Mouse (Mus musculus) ovary, postnatal 10 days (tissue): ENCODE measurements around the gene Zfp366.

ENCODE experiments used
- DNase-seq: peaks from one replicate; pipeline ENCODE4 v3.0.0; 2022; ENCODE audit warnings: low spot score

Zfp366 gene

DNA sequence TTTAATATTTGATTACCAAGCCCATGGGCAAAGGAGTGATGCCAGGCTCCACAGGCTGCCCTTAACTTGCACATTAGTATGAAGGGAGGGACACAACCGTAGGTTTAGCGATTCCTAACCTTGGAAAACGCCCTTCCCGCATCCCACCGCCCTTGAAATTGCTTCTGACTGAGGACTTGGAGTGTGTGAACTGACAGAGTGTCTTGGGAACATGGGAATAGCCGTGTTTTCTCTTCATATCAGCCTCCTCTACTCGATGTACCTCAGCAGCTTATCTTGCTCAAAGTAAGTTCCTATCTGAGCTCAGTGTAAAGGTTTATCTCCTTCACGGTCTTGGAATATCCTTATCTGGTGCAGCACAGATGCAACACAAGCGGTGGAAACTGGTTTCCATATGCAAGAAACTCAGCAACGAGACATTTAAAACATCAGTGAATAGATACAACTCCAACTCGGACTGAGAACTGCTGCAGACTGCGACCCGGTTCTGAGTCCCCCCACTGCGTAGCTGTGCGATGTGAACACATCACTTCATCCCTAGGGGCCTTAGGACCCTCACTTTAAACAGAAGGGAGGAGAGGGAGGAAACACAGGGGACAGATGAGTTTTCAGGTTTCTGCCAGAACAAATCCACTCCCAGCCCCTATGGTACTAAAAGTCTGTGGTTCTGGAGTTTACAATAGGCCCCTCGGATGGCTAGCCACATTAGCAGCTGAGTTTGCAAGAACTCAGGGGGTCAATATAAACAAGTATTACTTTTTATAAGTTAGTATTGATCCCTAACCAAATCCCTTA lies 43.0 kb downstream of the Zfp366 start:
- DNase-seq = no peak

DNA sequence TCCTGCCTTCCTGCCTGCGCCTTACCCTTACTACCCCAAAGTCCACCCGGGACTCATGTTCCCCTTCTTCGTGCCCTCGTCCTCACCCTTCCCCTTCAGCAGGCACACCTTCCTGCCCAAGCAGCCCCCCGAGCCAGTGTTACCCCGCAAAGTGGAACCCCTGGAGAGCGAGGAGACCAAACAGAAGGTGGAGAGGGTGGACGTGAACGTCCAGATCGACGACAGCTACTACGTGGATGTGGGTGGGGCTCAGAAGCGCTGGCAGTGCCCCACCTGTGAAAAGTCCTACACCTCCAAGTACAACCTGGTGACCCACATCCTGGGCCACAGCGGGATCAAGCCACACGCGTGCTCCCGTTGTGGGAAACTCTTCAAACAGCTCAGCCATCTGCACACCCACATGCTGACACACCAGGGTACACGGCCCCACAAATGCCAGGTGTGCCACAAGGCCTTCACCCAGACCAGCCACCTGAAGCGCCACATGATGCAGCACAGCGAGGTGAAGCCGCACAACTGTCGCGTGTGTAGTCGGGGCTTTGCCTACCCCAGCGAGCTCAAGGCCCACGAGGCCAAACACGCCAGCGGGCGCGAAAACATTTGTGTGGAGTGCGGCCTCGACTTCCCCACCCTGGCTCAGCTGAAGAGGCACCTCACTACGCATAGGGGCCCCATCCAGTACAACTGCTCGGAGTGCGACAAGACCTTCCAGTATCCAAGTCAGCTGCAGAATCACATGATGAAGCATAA lies 44.4 kb downstream of the Zfp366 start:
- DNase-seq = no peak

GRCm38 (mm10) chr13:99229641-99230494 lies 45.2 kb downstream of the Zfp366 start:
- DNase-seq = no peak

GRCm38 (mm10) chr13:99230495-99230868 lies 45.9 kb downstream of the Zfp366 start:
- no peak for DNase-seq

GRCm38 (mm10) chr13:99233333-99233732 lies 48.7 kb downstream of the Zfp366 start:
- DNase-seq = no peak

DNA sequence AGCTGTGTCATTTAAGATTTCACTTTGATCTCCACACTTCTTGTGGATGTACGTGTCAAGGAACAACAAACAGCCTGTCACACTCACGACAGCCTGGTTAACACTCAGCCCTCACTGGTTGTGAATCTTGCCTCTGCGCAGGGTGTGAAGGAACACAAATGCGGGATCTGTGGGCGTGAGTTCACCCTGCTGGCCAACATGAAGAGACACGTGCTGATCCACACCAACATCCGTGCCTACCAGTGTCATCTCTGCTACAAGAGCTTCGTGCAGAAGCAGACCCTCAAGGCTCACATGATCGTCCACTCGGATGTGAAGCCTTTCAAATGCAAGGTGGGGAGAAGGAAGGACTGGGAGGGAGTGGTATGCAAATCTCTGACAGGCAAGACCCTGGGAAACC lies 49.3 kb downstream of the Zfp366 start:
- DNase-seq = no peak

DNA sequence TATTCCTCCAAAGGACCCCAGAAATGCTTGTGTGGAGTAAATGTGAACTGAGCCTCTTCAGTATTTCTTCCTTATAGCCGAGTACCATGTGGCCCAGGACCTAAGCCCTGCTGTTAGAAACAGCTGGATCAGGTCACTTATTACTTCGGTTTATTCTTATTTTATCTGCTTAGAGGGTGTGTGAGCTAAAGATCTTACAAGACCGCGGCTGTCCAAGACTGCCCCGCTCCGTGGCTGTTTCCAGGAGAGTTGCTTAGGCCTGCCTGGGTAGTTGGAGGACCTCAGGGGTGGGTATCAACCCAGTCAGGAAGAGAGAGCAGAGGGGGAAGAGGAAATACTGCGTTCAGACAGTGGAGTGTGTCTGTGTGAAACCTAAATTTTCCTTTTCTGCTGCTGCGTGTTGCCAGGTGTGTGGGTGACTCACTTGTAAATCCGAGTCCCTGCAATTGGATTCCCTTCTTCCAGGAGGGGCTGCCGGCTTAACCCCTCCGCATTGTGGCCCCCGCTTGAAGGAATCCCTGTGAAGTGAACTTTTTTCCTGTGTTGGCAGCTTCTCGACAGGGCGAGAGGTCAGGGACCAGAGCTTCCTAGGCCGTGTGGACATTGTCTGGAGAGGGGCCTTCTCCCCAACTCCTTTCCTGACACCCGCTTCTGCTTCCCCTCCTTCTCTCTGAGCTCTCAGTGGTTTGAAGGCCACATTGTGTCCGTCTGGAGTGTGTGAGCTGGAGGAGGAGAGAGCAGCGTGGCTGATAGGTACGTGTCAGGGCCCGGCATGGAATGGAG lies 51.0 kb downstream of the Zfp366 start:
- no peak for DNase-seq

- DNase-seq = no peak
Observed at GRCm38 (mm10) chr13:99236222-99236621, 51.6 kb downstream of the Zfp366 start.

- no peak for DNase-seq
Observed at GRCm38 (mm10) chr13:99237122-99237521, 52.5 kb downstream of the Zfp366 start.

GRCm38 (mm10) chr13:99237841-99238216 lies 53.2 kb downstream of the Zfp366 start:
- no peak for DNase-seq

GRCm38 (mm10) chr13:99238217-99239160 lies 53.9 kb downstream of the Zfp366 start:
- no peak for DNase-seq

DNA sequence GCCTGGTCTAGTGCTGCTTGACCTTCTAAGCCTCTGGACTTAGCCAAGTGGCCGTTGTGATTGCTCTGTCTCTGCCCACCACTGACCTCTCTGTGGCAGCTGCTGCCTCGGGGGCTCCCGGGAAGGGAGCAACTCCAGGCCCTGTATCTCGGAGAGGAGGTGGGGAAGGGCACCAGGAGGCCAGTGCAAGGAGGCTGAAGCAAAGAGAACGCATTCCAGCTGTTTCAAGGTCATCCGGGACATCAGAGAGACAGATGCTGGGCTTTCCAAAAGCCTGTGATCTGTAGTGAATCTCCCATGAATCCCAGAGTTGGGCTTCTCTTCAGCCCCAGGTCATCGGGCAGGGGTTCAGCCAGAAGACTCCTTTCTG lies 54.5 kb downstream of the Zfp366 start:
- no peak for DNase-seq

DNA sequence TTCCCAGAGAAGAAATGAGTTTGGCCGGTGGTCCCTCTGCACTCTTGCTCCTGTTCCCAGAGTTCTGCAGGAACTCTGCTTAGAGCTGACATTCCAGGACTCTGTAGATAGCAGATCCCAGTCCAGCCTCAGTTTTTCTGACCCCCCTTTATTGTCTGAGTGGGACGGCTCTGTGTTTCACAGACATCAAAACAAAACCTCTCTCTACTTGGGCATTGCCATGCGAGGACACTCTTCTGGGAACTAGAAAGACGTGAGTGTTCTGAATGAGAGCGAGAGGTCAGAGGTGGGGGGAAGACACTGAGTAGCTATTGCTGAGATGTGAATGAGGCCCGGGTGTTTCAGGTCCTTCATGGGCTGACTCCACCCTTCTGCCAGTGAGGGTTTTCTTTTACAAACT lies 55.1 kb downstream of the Zfp366 start:
- DNase-seq = no peak

GRCm38 (mm10) chr13:99241984-99242383 lies 57.4 kb downstream of the Zfp366 start:
- no peak for DNase-seq

DNA sequence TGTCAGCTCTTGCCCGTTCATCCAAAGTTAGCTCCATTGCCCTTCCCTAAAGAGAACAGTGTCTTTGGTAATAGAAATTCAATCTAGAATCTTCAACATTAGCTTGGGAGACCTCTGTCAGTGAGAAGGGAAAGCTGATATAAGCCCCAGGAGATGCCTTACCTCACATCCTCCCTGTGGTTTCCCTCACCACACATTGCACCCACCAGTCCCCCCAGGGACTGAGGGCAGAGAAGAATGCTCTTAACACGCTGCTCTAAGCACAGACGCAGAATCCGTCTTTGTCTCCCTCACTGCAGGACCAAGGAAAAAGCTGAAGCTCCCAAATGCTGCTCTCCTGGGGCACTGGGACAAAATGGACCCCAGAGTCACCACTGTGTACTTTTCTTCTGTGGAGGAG lies 58.3 kb downstream of the Zfp366 start:
- no peak for DNase-seq

GRCm38 (mm10) chr13:99243831-99244230 lies 59.2 kb downstream of the Zfp366 start:
- no peak for DNase-seq

- no peak for DNase-seq
Observed at GRCm38 (mm10) chr13:99244471-99244870, 59.8 kb downstream of the Zfp366 start.

GRCm38 (mm10) chr13:99244896-99245295 lies 60.3 kb downstream of the Zfp366 start:
- no peak for DNase-seq

DNA sequence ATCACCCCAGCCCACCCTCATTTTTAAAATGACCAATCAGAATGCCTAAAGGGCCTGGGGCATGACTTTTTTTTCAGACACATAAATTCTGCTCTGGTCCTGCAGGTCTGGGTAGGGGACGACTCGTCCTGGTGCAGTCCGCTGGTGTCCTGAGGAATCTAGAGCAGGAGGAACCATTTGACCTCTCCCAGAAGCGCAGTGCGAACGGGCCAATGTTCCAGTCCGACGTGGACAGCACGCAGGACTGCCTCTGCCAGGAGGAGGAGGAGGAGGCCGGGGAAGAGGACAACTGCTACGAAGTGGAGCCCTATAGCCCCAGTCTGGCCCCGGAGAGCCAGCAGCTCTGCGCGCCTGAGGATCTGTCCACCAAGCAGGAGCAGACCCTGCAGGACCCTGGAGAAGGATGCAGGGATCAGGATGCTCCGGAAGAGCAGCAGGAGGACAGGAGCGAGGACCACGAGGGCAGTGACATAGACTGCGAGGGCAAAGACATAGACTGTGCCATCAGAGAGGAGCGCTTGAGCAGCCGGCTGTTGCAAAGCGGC lies 61.4 kb downstream of the Zfp366 start:
- no peak for DNase-seq

GRCm38 (mm10) chr13:99250806-99251205 lies 66.2 kb downstream of the Zfp366 start:
- no peak for DNase-seq
